Mouse (Mus musculus) midbrain, embryonic 16.5 days (tissue): ENCODE results near the gene Rab1a. TPM values are rescaled to one million over a fixed set of nuclear protein-coding genes. Genes with fewer than 3 reads are reported as not detected.

Experiments used
- ATAC-seq: fragments of 200-750 bp; cut with Nextera tagmentation; 2 replicates; pipeline ENCODE4 v1.8.0; 2017; ENCODE audit warnings: moderate TSS enrichment
- H3K27ac ChIP-seq: fragments of 300-500 bp; sonication (generic); 2 replicates; pipeline ENCODE4 v1.5.1; 2014; ENCODE audit warnings: mild to moderate bottlenecking, low read length, mixed read lengths
- H3K27me3 ChIP-seq: fragments of 300-500 bp; sonication (generic); 2 replicates; pipeline ENCODE4 v1.6.1; 2014; ENCODE audit warnings: low read depth, low read length, mixed read lengths; ENCODE audit not compliant: control insufficient read depth, insufficient read depth
- H3K36me3 ChIP-seq: fragments of 300-500 bp; sonication (generic); 2 replicates; pipeline ENCODE4 v1.6.1; 2014; ENCODE audit warnings: mild to moderate bottlenecking, low read length, moderate library complexity, mixed read lengths; ENCODE audit not compliant: control insufficient read depth, insufficient read depth
- H3K4me1 ChIP-seq: fragments of 300-500 bp; sonication (generic); 2 replicates; pipeline ENCODE4 v1.6.1; 2014; ENCODE audit warnings: mild to moderate bottlenecking, low read length, mixed read lengths; ENCODE audit not compliant: control insufficient read depth, insufficient read depth
- H3K4me2 ChIP-seq: fragments of 300-500 bp; sonication (generic); 2 replicates; pipeline ENCODE4 v1.6.1; 2014; ENCODE audit warnings: mild to moderate bottlenecking, low read length, mixed read lengths
- H3K4me3 ChIP-seq: fragments of 300-500 bp; sonication (generic); 2 replicates; pipeline ENCODE4 v1.5.1; 2014; ENCODE audit warnings: low read depth, mild to moderate bottlenecking, low read length, moderate library complexity, mixed read lengths
- H3K9ac ChIP-seq: fragments of 300-500 bp; sonication (generic); 2 replicates; pipeline ENCODE4 v1.6.1; 2014; ENCODE audit warnings: low read depth, low read length, mixed read lengths
- H3K9me3 ChIP-seq: fragments of 300-500 bp; sonication (generic); replicated peaks from 2 replicates; pipeline ENCODE4 v1.6.1; 2014; ENCODE audit warnings: mild to moderate bottlenecking, low read length, mixed read lengths; ENCODE audit not compliant: control insufficient read depth, poor library complexity, severe bottlenecking
- WGBS: fragments of 180-500 bp; shearing (Covaris S2); extraction: QIAGEN DNeasy Blood & Tissue Kit; methylation state at CpG from one replicate; pipeline ENCODE4 v1.1.7; 2014; 5-methylcytosine and 5-hydroxymethylcytosine counted together
- polyA plus RNA-seq: library from polyadenylated mRNA; unstranded; fragments of >200 nt; fragmentation: Nextera tagmentation; extraction: Ambion mirVana; gene quantifications from 2 replicates; pipeline ENCODE4 v1.2.1, GENCODE M21; 2015

The Rab1a gene
- polyA plus RNA-seq, 1 experiment from 2014 or later = 318 TPM

GRCm38 (mm10) chr11:20187271-20187670 is 14.0 kb upstream of the Rab1a start:
- H3K27ac ChIP-seq = no peak overlapping the region
- H3K9ac ChIP-seq = no peak overlapping the region
- no peaks in the 10 kb centered on the region for H3K4me1 ChIP-seq
- H3K9me3 ChIP-seq = no peaks in the 10 kb centered on the region
- H3K36me3 ChIP-seq = no peaks in the 10 kb centered on the region
- no peak for ATAC-seq
- no peak overlapping the region for H3K4me3 ChIP-seq
- no peaks in the 10 kb centered on the region for H3K27me3 ChIP-seq
- H3K4me2 ChIP-seq = no peak overlapping the region
- WGBS = 89% methylated on average over 6 of the region's 6 CpGs

- H3K4me2 ChIP-seq = no peak overlapping the region
- no peak overlapping the region for H3K27ac ChIP-seq
- H3K9me3 ChIP-seq = no peaks in the 10 kb centered on the region
- no peaks in the 10 kb centered on the region for H3K27me3 ChIP-seq
- no peak overlapping the region for H3K9ac ChIP-seq
- no peaks in the 10 kb centered on the region for H3K36me3 ChIP-seq
- H3K4me3 ChIP-seq = no peak overlapping the region
- ATAC-seq = no peak
- no peaks in the 10 kb centered on the region for H3K4me1 ChIP-seq
- 96% methylated on average over 4 of the region's 4 CpGs for WGBS
Measured at GRCm38 (mm10) chr11:20193100-20193736, 8.0 kb upstream of the Rab1a start.

DNA sequence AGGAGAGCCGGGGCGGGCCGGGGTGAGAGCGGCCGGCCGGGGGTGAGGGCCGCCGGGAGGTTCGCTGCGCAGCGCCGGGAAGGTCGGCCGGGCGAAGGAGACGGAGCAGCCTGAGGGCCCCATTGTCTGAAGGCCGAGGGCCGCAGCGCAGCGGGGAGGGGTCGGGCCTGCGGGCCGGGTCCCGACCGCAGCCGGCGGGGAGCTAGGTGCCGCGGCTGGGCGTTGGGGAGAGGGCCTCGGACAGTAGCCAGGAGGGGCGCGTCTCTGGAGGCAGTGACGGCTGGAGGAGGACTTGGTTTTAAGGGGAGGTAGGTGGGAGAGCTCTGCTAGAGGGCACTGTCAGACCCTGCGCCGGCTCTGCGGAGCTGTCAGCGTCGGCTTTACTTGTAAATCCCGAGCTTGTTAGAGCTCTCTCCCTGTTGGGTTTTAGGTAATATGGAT is 449 bp downstream of the Rab1a start:
- Histone ChIP-seq H3K4me1 (peaks cover 34% of the 10 kb centered on the region), H3K4me3 (peak overlapping the region; percentile 98), H3K9me3 (no peaks in the 10 kb centered on the region), H3K27ac (peak overlapping the region; percentile 97), H3K27me3 (no peaks in the 10 kb centered on the region), H3K36me3 (no peaks in the 10 kb centered on the region), H3K4me2 (peak overlapping the region; percentile 84), H3K9ac (peak overlapping the region; percentile 96)
- peak; percentile 46 for ATAC-seq
- WGBS = under 1% methylated on average over 40 of the region's 40 CpGs

DNA sequence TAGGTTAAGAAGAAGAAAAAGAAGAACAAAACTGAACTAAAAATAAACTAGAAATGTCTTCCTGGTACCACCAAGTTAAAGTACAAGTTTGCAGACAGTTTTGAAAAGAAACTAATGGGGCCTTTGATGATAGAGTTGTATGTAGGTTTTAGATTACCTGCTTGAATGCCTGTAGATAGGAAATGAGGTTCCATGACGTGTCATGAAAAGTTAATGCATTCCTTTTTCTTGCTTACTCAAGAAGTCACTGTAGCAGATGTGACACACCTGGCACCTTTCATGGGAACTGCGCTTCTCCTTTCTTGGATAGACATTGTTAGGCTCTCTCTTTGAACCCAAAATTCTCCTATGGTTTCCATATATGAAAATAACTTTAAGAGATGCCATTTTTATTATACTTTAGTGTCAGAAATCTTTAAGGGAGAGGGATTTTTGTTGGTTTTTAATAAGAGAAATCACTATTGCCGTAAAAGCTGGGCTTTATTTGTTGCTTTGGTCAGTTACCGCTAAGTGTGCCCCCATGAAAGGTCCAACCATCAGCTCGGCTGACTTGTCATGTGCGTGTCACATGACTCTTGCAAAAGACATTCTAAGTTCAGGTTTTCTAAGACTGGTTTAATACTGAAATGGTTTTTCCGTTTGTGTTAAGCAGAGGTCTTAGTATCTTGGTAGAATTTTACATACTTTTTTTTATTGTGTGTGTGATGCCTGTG is 1.2 kb downstream of the Rab1a start:
- Histone ChIP-seq H3K27me3 (no peaks in the 10 kb centered on the region), H3K9ac (peak overlapping the region; percentile 96), H3K27ac (no peak overlapping the region), H3K4me3 (peak overlapping the region; percentile 98), H3K9me3 (no peaks in the 10 kb centered on the region), H3K4me2 (peak overlapping the region; percentile 84), H3K36me3 (no peaks in the 10 kb centered on the region), H3K4me1 (peaks cover 37% of the 10 kb centered on the region)
- 46% methylated on average over 7 of the region's 7 CpGs for WGBS
- ATAC-seq = no peak

GRCm38 (mm10) chr11:20204321-20204720 is 3.1 kb downstream of the Rab1a start:
- no peaks in the 10 kb centered on the region for H3K9me3 ChIP-seq
- no peak for ATAC-seq
- H3K4me1 ChIP-seq = peaks cover 37% of the 10 kb centered on the region
- no peaks in the 10 kb centered on the region for H3K27me3 ChIP-seq
- H3K4me3 ChIP-seq = no peak overlapping the region
- no peak overlapping the region for H3K27ac ChIP-seq
- 77% methylated on average over 2 of the region's 2 CpGs for WGBS
- H3K4me2 ChIP-seq = no peak overlapping the region
- no peaks in the 10 kb centered on the region for H3K36me3 ChIP-seq
- no peak overlapping the region for H3K9ac ChIP-seq

DNA sequence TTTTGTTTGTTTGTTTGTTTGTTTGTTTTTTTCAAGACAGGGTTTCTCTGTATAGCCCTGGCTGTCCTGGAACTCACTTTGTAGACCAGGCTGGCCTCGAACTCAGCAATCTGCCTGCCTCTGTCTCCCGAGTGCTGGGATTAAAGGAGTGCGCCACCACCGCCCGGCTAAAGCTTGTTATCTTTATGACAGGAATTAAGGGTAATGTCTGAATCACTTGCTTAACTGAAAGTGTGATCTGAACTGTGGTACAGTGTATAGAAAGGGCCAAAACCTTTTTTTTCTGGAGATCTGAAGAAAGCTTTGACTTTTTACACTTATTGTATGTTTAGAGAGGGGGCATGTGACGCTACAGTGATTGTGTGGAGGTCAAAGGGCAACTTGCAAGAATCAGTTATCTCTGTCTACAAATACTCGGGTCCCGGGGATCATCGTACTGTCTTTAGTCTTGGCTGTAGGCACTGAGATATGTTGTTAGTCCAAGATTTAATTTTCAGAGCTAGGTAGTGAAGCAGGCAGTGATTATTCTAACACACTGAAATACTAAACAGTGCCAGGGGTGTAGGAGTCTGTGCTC is 3.7 kb downstream of the Rab1a start:
- no peaks in the 10 kb centered on the region for H3K36me3 ChIP-seq
- 82% methylated on average over 9 of the region's 9 CpGs for WGBS
- H3K4me1 ChIP-seq = peaks cover 37% of the 10 kb centered on the region
- no peaks in the 10 kb centered on the region for H3K27me3 ChIP-seq
- no peak overlapping the region for H3K4me2 ChIP-seq
- H3K4me3 ChIP-seq = no peak overlapping the region
- no peak for ATAC-seq
- no peak overlapping the region for H3K9ac ChIP-seq
- no peaks in the 10 kb centered on the region for H3K9me3 ChIP-seq
- no peak overlapping the region for H3K27ac ChIP-seq

DNA sequence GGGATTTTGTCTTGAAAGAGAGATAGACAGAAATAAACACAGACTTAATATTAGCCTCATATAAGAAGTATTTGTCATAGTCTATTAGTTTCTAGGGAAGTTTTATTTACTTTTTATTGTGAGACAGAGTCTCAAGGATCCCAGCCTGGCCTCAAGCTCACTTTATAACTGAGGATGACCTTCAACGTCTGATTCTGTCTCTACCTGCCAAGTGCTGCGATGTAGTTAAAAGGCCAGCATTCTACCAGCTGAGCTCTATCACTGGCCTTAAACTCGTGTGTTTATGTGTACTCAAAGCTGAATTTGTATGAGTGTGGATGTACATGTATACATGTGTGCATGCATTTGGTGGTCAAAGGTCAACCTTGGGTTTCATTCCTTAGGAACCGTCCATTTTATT is 4.3 kb downstream of the Rab1a start:
- no peak for ATAC-seq
- Histone ChIP-seq H3K27ac (no peak overlapping the region), H3K36me3 (no peaks in the 10 kb centered on the region), H3K9ac (no peak overlapping the region), H3K27me3 (no peaks in the 10 kb centered on the region), H3K4me1 (peaks cover 37% of the 10 kb centered on the region), H3K9me3 (no peaks in the 10 kb centered on the region), H3K4me3 (no peak overlapping the region), H3K4me2 (no peak overlapping the region)
- 82% methylated on average over 4 of the region's 4 CpGs for WGBS

GRCm38 (mm10) chr11:20206626-20207223 is 5.5 kb downstream of the Rab1a start:
- no peak overlapping the region for H3K27ac ChIP-seq
- H3K9ac ChIP-seq = no peak overlapping the region
- no peak for ATAC-seq
- H3K4me2 ChIP-seq = no peak overlapping the region
- H3K9me3 ChIP-seq = no peaks in the 10 kb centered on the region
- no peaks in the 10 kb centered on the region for H3K36me3 ChIP-seq
- WGBS = 75% methylated on average over 2 of the region's 2 CpGs
- no peaks in the 10 kb centered on the region for H3K27me3 ChIP-seq
- H3K4me1 ChIP-seq = peaks cover 40% of the 10 kb centered on the region
- H3K4me3 ChIP-seq = no peak overlapping the region

DNA sequence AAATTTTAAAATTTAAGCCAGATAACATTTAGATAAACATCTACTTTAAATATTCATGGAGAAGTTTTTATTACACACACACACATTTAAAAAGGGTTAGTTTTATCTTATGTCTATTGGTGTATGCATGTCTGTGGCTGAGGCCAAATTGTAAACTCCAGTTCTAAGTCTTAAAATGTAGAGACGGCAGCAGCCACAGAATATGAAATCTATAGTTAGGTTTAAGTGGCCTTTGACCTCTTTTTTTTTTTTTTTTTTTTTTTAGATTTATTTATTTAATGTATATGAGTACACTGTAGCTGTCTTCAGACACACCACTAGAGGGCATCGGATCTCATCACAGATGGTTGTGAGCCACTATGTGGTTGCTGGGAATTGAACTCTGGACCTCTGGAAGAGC is 6.4 kb downstream of the Rab1a start:
- H3K36me3 ChIP-seq = no peaks in the 10 kb centered on the region
- H3K27ac ChIP-seq = no peak overlapping the region
- H3K4me1 ChIP-seq = peaks cover 36% of the 10 kb centered on the region
- H3K4me3 ChIP-seq = no peak overlapping the region
- WGBS = 85% methylated on average over 2 of the region's 2 CpGs
- no peaks in the 10 kb centered on the region for H3K27me3 ChIP-seq
- no peaks in the 10 kb centered on the region for H3K9me3 ChIP-seq
- no peak for ATAC-seq
- no peak overlapping the region for H3K9ac ChIP-seq
- H3K4me2 ChIP-seq = no peak overlapping the region
